Mouse (Mus musculus): ENCODE measurements at regions not wholly inside any gene's neighbourhood (a gene's known extent, or its start where the extent isn't known, plus 50 kb on each side); places are given as distances from the start of the nearest gene placed in this dataset.

GRCm38 (mm10) chr2:144169576-144170178, 100.8 kb upstream of the Mgme1 start:
- no peak for TF ChIP-seq POLR2A (IDR thresholded peaks at IDR 0.05; ENCODE audit: low read depth, low read length)
- Histone ChIP-seq H3K4me1 (ENCODE audit: control insufficient read depth, insufficient read depth, low read length) (0 out of 2 replicates have a peak, but pooled peaks cover 7% of the 10 kb centered on the region), H3K4me3 (ENCODE audit: insufficient read depth, low read length) (no peak overlapping the region), H3K27ac (ENCODE audit: insufficient read depth, low read length) (no peak overlapping the region)

GRCm38 (mm10) chr2:144172100-144172770, 98.2 kb upstream of the Mgme1 start:
- H3K4me3 ChIP-seq (ENCODE audit: insufficient read depth, low read length), result peak overlapping the region; percentile 13; the same call in 1 of the 2 replicates

GRCm38 (mm10) chr2:144173358-144174106, 96.9 kb upstream of the Mgme1 start:
- TF ChIP-seq POLR2A (IDR thresholded peaks at IDR 0.05; ENCODE audit: low read depth, low read length), result no peak
- TF ChIP-seq CTCF (IDR thresholded peaks at IDR 0.05; ENCODE audit: borderline replicate concordance, insufficient read depth, low read length), result no peak
- H3K4me3 ChIP-seq (ENCODE audit: insufficient read depth, low read length), result no peak overlapping the region

More at GRCm38 (mm10) chr2:144172100-144172770, 98.2 kb upstream of the Mgme1 start:
- TF ChIP-seq POLR2A (IDR thresholded peaks at IDR 0.05; ENCODE audit: low read depth, low read length), result peak; percentile 60; the same call in 1 of the 2 replicates
- no peak for TF ChIP-seq CTCF (IDR thresholded peaks at IDR 0.05; ENCODE audit: borderline replicate concordance, insufficient read depth, low read length)
- Histone ChIP-seq H3K27ac (ENCODE audit: insufficient read depth, low read length) (no peak overlapping the region), H3K4me1 (ENCODE audit: control insufficient read depth, insufficient read depth, low read length) (0 out of 2 replicates have a peak, but pooled peaks cover 7% of the 10 kb centered on the region)

GRCm38 (mm10) chr2:144174366-144175035, 96.0 kb upstream of the Mgme1 start:
- Histone ChIP-seq H3K4me3 (ENCODE audit: insufficient read depth, low read length) (no peak overlapping the region), H3K27ac (ENCODE audit: insufficient read depth, low read length) (no peak overlapping the region), H3K4me1 (ENCODE audit: control insufficient read depth, insufficient read depth, low read length) (no peaks in the 10 kb centered on the region)
- no peak for TF ChIP-seq CTCF (IDR thresholded peaks at IDR 0.05; ENCODE audit: borderline replicate concordance, insufficient read depth, low read length)
- no peak for TF ChIP-seq POLR2A (IDR thresholded peaks at IDR 0.05; ENCODE audit: low read depth, low read length)

More at GRCm38 (mm10) chr2:144173358-144174106, 96.9 kb upstream of the Mgme1 start:
- Histone ChIP-seq H3K4me1 (ENCODE audit: control insufficient read depth, insufficient read depth, low read length) (0 out of 2 replicates have a peak, but pooled peaks cover 3% of the 10 kb centered on the region), H3K27ac (ENCODE audit: insufficient read depth, low read length) (no peak overlapping the region)

GRCm38 (mm10) chr2:144176508-144177170, 93.8 kb upstream of the Mgme1 start:
- Histone ChIP-seq H3K4me1 (ENCODE audit: control insufficient read depth, insufficient read depth, low read length) (no peaks in the 10 kb centered on the region), H3K4me3 (ENCODE audit: insufficient read depth, low read length) (no peak overlapping the region), H3K27ac (ENCODE audit: insufficient read depth, low read length) (no peak overlapping the region)
- no peak for TF ChIP-seq POLR2A (IDR thresholded peaks at IDR 0.05; ENCODE audit: low read depth, low read length)
- no peak for TF ChIP-seq CTCF (IDR thresholded peaks at IDR 0.05; ENCODE audit: borderline replicate concordance, insufficient read depth, low read length)

- TF ChIP-seq CTCF (IDR thresholded peaks at IDR 0.05; ENCODE audit: borderline replicate concordance, insufficient read depth, low read length), result no peak
- no peak for TF ChIP-seq POLR2A (IDR thresholded peaks at IDR 0.05; ENCODE audit: low read depth, low read length)
- no peak overlapping the region for H3K27ac ChIP-seq (ENCODE audit: insufficient read depth, low read length)
- H3K4me1 ChIP-seq (ENCODE audit: control insufficient read depth, insufficient read depth, low read length), result no peaks in the 10 kb centered on the region
- H3K4me3 ChIP-seq (ENCODE audit: insufficient read depth, low read length), result no peak overlapping the region
Measured at GRCm38 (mm10) chr2:144177268-144177667, 93.2 kb upstream of the Mgme1 start.

- Histone ChIP-seq H3K4me1 (ENCODE audit: control insufficient read depth, insufficient read depth, low read length) (no peaks in the 10 kb centered on the region), H3K27ac (ENCODE audit: insufficient read depth, low read length) (no peak overlapping the region), H3K4me3 (ENCODE audit: insufficient read depth, low read length) (no peak overlapping the region)
- TF ChIP-seq POLR2A (IDR thresholded peaks at IDR 0.05; ENCODE audit: low read depth, low read length), result no peak
- TF ChIP-seq CTCF (IDR thresholded peaks at IDR 0.05; ENCODE audit: borderline replicate concordance, insufficient read depth, low read length), result no peak
Measured at GRCm38 (mm10) chr2:144177920-144178319, 92.5 kb upstream of the Mgme1 start.

- Histone ChIP-seq H3K27ac (ENCODE audit: insufficient read depth, low read length) (no peak overlapping the region), H3K4me3 (ENCODE audit: insufficient read depth, low read length) (no peak overlapping the region), H3K4me1 (ENCODE audit: control insufficient read depth, insufficient read depth, low read length) (0 out of 2 replicates have a peak, but pooled peaks cover 2% of the 10 kb centered on the region)
- TF ChIP-seq CTCF (IDR thresholded peaks at IDR 0.05; ENCODE audit: borderline replicate concordance, insufficient read depth, low read length), result no peak
- no peak for TF ChIP-seq POLR2A (IDR thresholded peaks at IDR 0.05; ENCODE audit: low read depth, low read length)
Measured at GRCm38 (mm10) chr2:144182108-144182507, 88.4 kb upstream of the Mgme1 start.

GRCm38 (mm10) chr2:144182542-144182941, 87.9 kb upstream of the Mgme1 start:
- Histone ChIP-seq H3K27ac (ENCODE audit: insufficient read depth, low read length) (no peak overlapping the region), H3K4me1 (ENCODE audit: control insufficient read depth, insufficient read depth, low read length) (0 out of 2 replicates have a peak, but pooled peaks cover 2% of the 10 kb centered on the region), H3K4me3 (ENCODE audit: insufficient read depth, low read length) (no peak overlapping the region)
- no peak for TF ChIP-seq CTCF (IDR thresholded peaks at IDR 0.05; ENCODE audit: borderline replicate concordance, insufficient read depth, low read length)

Data from embryonic fibroblast, embryonic 13.5 days (primary cell).